8 mouse cellular contexts compared by ENCODE assay signal in genomic region chr2:69043431-69044118, GRCm38 (mm10).
DNase-seq lines count a peak whose midpoint lies in the region; ATAC-seq lines count a peak whose summit lies in the region.

No protein-coding gene starts in this region.

- H3K27me3 ChIP-seq in embryonic facial prominence, embryonic 10.5 days (replicated peaks; ENCODE audit: low read depth, poor library complexity, severe bottlenecking) = no peaks in the 10 kb centered on the region
- no peaks in the 10 kb centered on the region for H3K27me3 ChIP-seq in hindbrain, embryonic 13.5 days
- no peaks in the 10 kb centered on the region for H3K27me3 ChIP-seq in limb, embryonic 11.5 days (ENCODE audit: control insufficient read depth, insufficient read depth, low read length)
- no peaks in the 10 kb centered on the region for H3K27me3 ChIP-seq in midbrain, embryonic 11.5 days (ENCODE audit: control insufficient read depth, insufficient read depth, low read length)

- H3K4me1 ChIP-seq in embryonic facial prominence, embryonic 10.5 days = peaks cover 21% of the 10 kb centered on the region
- peaks cover 38% of the 10 kb centered on the region for H3K4me1 ChIP-seq in hindbrain, embryonic 13.5 days (replicated peaks)
- H3K4me1 ChIP-seq in limb, embryonic 11.5 days (ENCODE audit: control insufficient read depth, insufficient read depth, low read length) = peaks cover 2% of the 10 kb centered on the region; the same call in 1 of the 2 replicates
- peaks cover 3% of the 10 kb centered on the region; the same call in 1 of the 2 replicates for H3K4me1 ChIP-seq in midbrain, embryonic 11.5 days (ENCODE audit: control insufficient read depth, insufficient read depth, low read length)

- peak; percentile 26 for DNase-seq in ovary, postnatal 14 days (ENCODE audit: low spot score)
- DNase-seq in ovary, adult 18-20 months (ENCODE audit: low spot score) = no peak
- peak; percentile 59 for DNase-seq in adrenal gland, postnatal 10 days
- peak; percentile 53 for DNase-seq in embryonic facial prominence, embryonic 10.5 days (ENCODE audit: low spot score)
- DNase-seq in limb, embryonic 11.5 days (ENCODE audit: low spot score) = peak; percentile 61
- DNase-seq in midbrain, embryonic 11.5 days (ENCODE audit: low spot score, missing footprints) = no peak
- DNase-seq in thymus, postnatal 10 days (ENCODE audit: low spot score in 2 of 2) = peak; percentile 45 to 74

- no peak overlapping the region for H3K9ac ChIP-seq in hindbrain, embryonic 13.5 days
- H3K9ac ChIP-seq in limb, embryonic 11.5 days (ENCODE audit: low read length) = no peak overlapping the region
- H3K9ac ChIP-seq in midbrain, embryonic 11.5 days (ENCODE audit: low read length) = no peak overlapping the region

- no peaks in the 10 kb centered on the region for H3K9me3 ChIP-seq in embryonic facial prominence, embryonic 10.5 days
- no peaks in the 10 kb centered on the region for H3K9me3 ChIP-seq in hindbrain, embryonic 13.5 days
- no peaks in the 10 kb centered on the region for H3K9me3 ChIP-seq in limb, embryonic 11.5 days (ENCODE audit: control insufficient read depth, low read length)
- H3K9me3 ChIP-seq in midbrain, embryonic 11.5 days (ENCODE audit: control insufficient read depth, low read length) = no peaks in the 10 kb centered on the region

- H3K36me3 ChIP-seq in embryonic facial prominence, embryonic 10.5 days (replicated peaks) = no peaks in the 10 kb centered on the region
- H3K36me3 ChIP-seq in hindbrain, embryonic 13.5 days = no peaks in the 10 kb centered on the region
- no peaks in the 10 kb centered on the region for H3K36me3 ChIP-seq in limb, embryonic 11.5 days (ENCODE audit: control insufficient read depth, insufficient read depth, low read length)
- H3K36me3 ChIP-seq in midbrain, embryonic 11.5 days (ENCODE audit: control insufficient read depth, insufficient read depth, low read length) = no peaks in the 10 kb centered on the region

- H3K27ac ChIP-seq in embryonic facial prominence, embryonic 10.5 days (replicated peaks) = no peak overlapping the region; the same call in 1 of the 2 replicates
- H3K27ac ChIP-seq in hindbrain, embryonic 13.5 days = peak overlapping the region; percentile 81
- H3K27ac ChIP-seq in limb, embryonic 11.5 days (replicated peaks; ENCODE audit: low read depth, low read length) = no peak overlapping the region
- H3K27ac ChIP-seq in midbrain, embryonic 11.5 days (ENCODE audit: low read depth, low read length) = no peak overlapping the region

- peak; percentile 68 for ATAC-seq in hindbrain, embryonic 13.5 days (ENCODE audit: low FRiP score)
- ATAC-seq in limb, embryonic 11.5 days (ENCODE audit: insufficient number of reproducible peaks, low FRiP score, low TSS enrichment, low read depth) = peak; percentile 45; the same call in 1 of the 2 replicates
- peak; percentile 59 for ATAC-seq in midbrain, embryonic 11.5 days (ENCODE audit: low FRiP score)

- WGBS in embryonic facial prominence, embryonic 10.5 days = 81% methylated on average over 4 of the region's 4 CpGs
- WGBS in hindbrain, embryonic 13.5 days = 58% methylated on average over 4 of the region's 4 CpGs
- 49% methylated on average over 4 of the region's 4 CpGs for WGBS in limb, embryonic 11.5 days
- WGBS in midbrain, embryonic 11.5 days = 84% methylated on average over 4 of the region's 4 CpGs

- H3K4me2 ChIP-seq in hindbrain, embryonic 13.5 days = no peak overlapping the region
- H3K4me2 ChIP-seq in limb, embryonic 11.5 days (ENCODE audit: low read depth, severe bottlenecking) = no peak overlapping the region
- no peak overlapping the region for H3K4me2 ChIP-seq in midbrain, embryonic 11.5 days

- H3K4me3 ChIP-seq in embryonic facial prominence, embryonic 10.5 days = no peak overlapping the region
- no peak overlapping the region for H3K4me3 ChIP-seq in hindbrain, embryonic 13.5 days
- H3K4me3 ChIP-seq in limb, embryonic 11.5 days (ENCODE audit: low read depth, low read length) = no peak overlapping the region
- no peak overlapping the region for H3K4me3 ChIP-seq in midbrain, embryonic 11.5 days (ENCODE audit: low read depth, low read length)

Comparison
In these comparisons a context has a peak if more than half of its experiments do, and no peak if none do; other contexts are left out.
1. DNase-seq: peak in ovary, postnatal 14 days (single experiment), adrenal gland, postnatal 10 days (single experiment), embryonic facial prominence, embryonic 10.5 days (single experiment), limb, embryonic 11.5 days (single experiment) and thymus, postnatal 10 days (2 of 2); none in ovary, adult 18-20 months (single experiment) and midbrain, embryonic 11.5 days (single experiment).
2. Peak in every context shown above with its lines, with median percentiles within 50 percentile points of each other: ATAC-seq.